Comparison of ENCODE assay signal across 29 mouse cellular contexts in the genomic region with DNA sequence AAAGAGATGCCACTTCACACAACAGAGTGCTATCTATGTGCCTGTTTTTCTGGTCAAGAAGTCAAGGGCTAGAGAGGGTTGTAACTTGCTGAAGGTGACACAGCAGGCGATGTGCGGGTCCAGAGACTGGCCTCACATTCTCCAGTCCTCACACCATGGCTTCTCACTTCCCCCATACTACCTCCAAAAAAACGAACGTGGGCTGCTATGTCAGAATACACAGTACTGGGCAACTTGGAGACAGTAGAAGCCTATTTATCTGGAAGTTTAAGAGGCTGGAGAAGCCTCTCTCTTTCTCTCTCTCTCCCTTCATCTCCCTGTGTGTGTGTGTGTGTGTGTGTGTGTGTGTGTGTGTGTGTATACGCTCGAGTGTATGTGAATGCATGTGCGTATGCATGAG.
"Had no signal": no experiment of that assay in that cellular context is flagged by ENCODE, and none has a peak within 500 bp of the region (broad histone marks: within the 10 kb centered on the region; RNA-seq: fewer than 3 reads in every experiment).

No protein-coding gene starts in this region.

- DNase-seq: cerebellum, adult 2 months; cerebellum, adult 8-10 months; cerebellum, adult 9-10 months; cerebellum, adult 9-11 months; cerebellum, postnatal 10 days; cerebellum, postnatal 14 days; cerebellum, postnatal 25 days; cerebellum, postnatal 36 days; embryo, embryonic 11 days; forebrain, postnatal 0 days; gastrocnemius, adult 2 months; gastrocnemius, postnatal 10 days; gastrocnemius, postnatal 14 days; gastrocnemius, postnatal 25 days; gastrocnemius, postnatal 36 days; heart, adult 11 months; heart, adult 18-20 months; heart, adult 2 months had no signal

- ATAC-seq: forebrain, embryonic 13.5 days; forebrain, embryonic 14.5 days; forebrain, embryonic 15.5 days; forebrain, embryonic 16.5 days; forebrain, postnatal 0 days had no signal

- H3K27ac ChIP-seq: embryonic facial prominence, embryonic 10.5 days; embryonic facial prominence, embryonic 12.5 days; embryonic facial prominence, embryonic 13.5 days; embryonic facial prominence, embryonic 15.5 days; forebrain, embryonic 10.5 days; forebrain, embryonic 12.5 days; forebrain, embryonic 13.5 days; forebrain, embryonic 15.5 days; gastrocnemius, adult 2 months; heart, adult 2 months had no signal

- H3K4me3 ChIP-seq: embryonic facial prominence, embryonic 10.5 days; embryonic facial prominence, embryonic 12.5 days; embryonic facial prominence, embryonic 13.5 days; embryonic facial prominence, embryonic 15.5 days; erythroblast, embryonic 14.5 days; forebrain, embryonic 10.5 days; forebrain, embryonic 12.5 days; forebrain, embryonic 13.5 days; forebrain, embryonic 15.5 days; gastrocnemius, adult 2 months; heart, adult 2 months had no signal
